Mouse (Mus musculus) C2C12 (cell line): Measurements from ENCODE around the gene Atp6v0d1.
A peak's percentile ranks its signal among the peaks of the same experiment; 100 is the strongest.

Source experiments
- CTCF ChIP-seq: IDR thresholded peaks from one replicate; pipeline ENCODE4 v1.5.1; 2011; ENCODE audit not compliant: control insufficient read depth, insufficient read depth, insufficient read length
- FOSL1 ChIP-seq: IDR thresholded peaks from one replicate; pipeline ENCODE4 v1.8.0; 2011; ENCODE audit warnings: mild to moderate bottlenecking, low read length; ENCODE audit not compliant: poor library complexity, insufficient read depth, severe bottlenecking
- MAX ChIP-seq: IDR thresholded peaks from one replicate; pipeline ENCODE4 v1.6.1; 2011; ENCODE audit warnings: mild to moderate bottlenecking, control low read depth
- MYOD1 ChIP-seq: IDR thresholded peaks from one replicate; pipeline ENCODE4 v1.6.1; 2011; ENCODE audit warnings: low read depth; ENCODE audit not compliant: control insufficient read depth, insufficient read length
- MYOG ChIP-seq: IDR thresholded peaks from one replicate; pipeline ENCODE4 v1.6.1; 2011; ENCODE audit not compliant: control insufficient read depth, insufficient read length; ENCODE audit errors: extremely low read depth
- USF1 ChIP-seq: IDR thresholded peaks from one replicate; pipeline ENCODE4 v1.6.1; 2011; ENCODE audit warnings: low read depth, mild to moderate bottlenecking, control low read depth, moderate library complexity

- TF ChIP-seq USF1: no peak
- peak; percentile 0 for TF ChIP-seq CTCF
- no peak for TF ChIP-seq MAX
- no peak for TF ChIP-seq MYOG
- TF ChIP-seq MYOD1: peak; percentile 14
- no peak for TF ChIP-seq FOSL1
Measured at GRCm38 (mm10) chr8:105604804-105605381, 39.0 kb upstream of the Atp6v0d1 start, which contains the start of gene Ripor1.
